ENCODE assay signal across 10 mouse cellular contexts in genomic region chr1:134651268-134651850, GRCm38 (mm10). TPM values are rescaled to one million over a fixed set of nuclear protein-coding genes. Genes with fewer than 3 reads are reported as not detected.
DNase-seq lines count a peak whose midpoint lies in the region; ATAC-seq and TF ChIP-seq lines count a peak whose summit lies in the region.
"Had no signal": no experiment of that assay in that cellular context is flagged by ENCODE, and none has a peak within 500 bp of the region (broad histone marks: within the 10 kb centered on the region; RNA-seq: fewer than 3 reads in every experiment).

No protein-coding gene starts in this region.

- 48% methylated on average over 13 of the region's 13 CpGs for WGBS in midbrain, embryonic 16.5 days

- ATAC-seq in Patski: peak; percentile 53
- ATAC-seq in midbrain, embryonic 16.5 days: no peak

- no peak overlapping the region for H3K4me3 ChIP-seq in midbrain, embryonic 16.5 days (ENCODE audit: low read depth, low read length)
- H3K4me3 ChIP-seq: heart, adult 2 months; midbrain, embryonic 12.5 days had no signal

- no peaks in the 10 kb centered on the region for H3K9me3 ChIP-seq in midbrain, embryonic 16.5 days (replicated peaks; ENCODE audit: control insufficient read depth, low read length, poor library complexity, severe bottlenecking)
- H3K9me3 ChIP-seq: midbrain, embryonic 12.5 days had no signal

- CTCF ChIA-PET in Patski (lab: Charles Lee): interaction anchor here (1.5 to 2.2 kb wide), 3 partner anchors 13 to 203 kb away, joined by 3 to 6 read pairs (median 4); no protein-coding TSS in a partner anchor

- peaks cover 25% of the 10 kb centered on the region for H3K4me1 ChIP-seq in midbrain, embryonic 16.5 days (ENCODE audit: control insufficient read depth, insufficient read depth, low read length)

- no peak overlapping the region for H3K4me2 ChIP-seq in midbrain, embryonic 16.5 days (ENCODE audit: low read length)
- H3K4me2 ChIP-seq: midbrain, embryonic 12.5 days had no signal

- no peak for TF ChIP-seq CTCF in Patski (IDR thresholded peaks at IDR 0.05)

- H3K27ac ChIP-seq in midbrain, embryonic 16.5 days (ENCODE audit: low read length): no peak overlapping the region
- H3K27ac ChIP-seq: heart, adult 2 months; midbrain, embryonic 12.5 days had no signal

- in situ Hi-C loops in Patski (cut with MboI; ENCODE audit: low pct_unique_long_range_greater_than_20kb): no loop called here

- intact Hi-C loops in left cerebral cortex, postnatal 10 days (cut with DNase I): no loop called here

- no peak overlapping the region for H3K9ac ChIP-seq in midbrain, embryonic 16.5 days (ENCODE audit: low read depth, low read length)
- H3K9ac ChIP-seq: midbrain, embryonic 12.5 days had no signal

- POLR2A ChIA-PET in Patski (lab: Charles Lee): no interaction called here

- peaks cover 3% of the 10 kb centered on the region for H3K27me3 ChIP-seq in Patski
- peaks cover 16% of the 10 kb centered on the region for H3K27me3 ChIP-seq in midbrain, embryonic 16.5 days (ENCODE audit: control insufficient read depth, insufficient read depth, low read depth, low read length)

- H3K36me3 ChIP-seq in midbrain, embryonic 16.5 days (ENCODE audit: control insufficient read depth, insufficient read depth, low read length): no peaks in the 10 kb centered on the region
- H3K36me3 ChIP-seq: midbrain, embryonic 12.5 days had no signal

- DNase-seq in left cerebral cortex, postnatal 10 days (ENCODE audit: extremely low spot score in 1 of 2, low spot score in 2 of 2): peak; percentile 42 to 43
- DNase-seq in left cerebral cortex, adult 9 months (ENCODE audit: low spot score in 2 of 2): no peak
- peak; percentile 82 for DNase-seq in Patski (ENCODE audit: low read depth, low spot score)
- DNase-seq in cerebellum, postnatal 36 days: peak; percentile 48 to 54
- DNase-seq in kidney, postnatal 10 days: peak; percentile 52
- no peak for DNase-seq in T-cell, adult 2 months (ENCODE audit: low spot score)
- DNase-seq in right cerebral cortex, adult 2 months (ENCODE audit: low spot score in 2 of 2): no peak

RNA-seq across cellular contexts. Expression of gene Syt2, which starts 4.9 kb away (rescaled TPM):
- total RNA-seq in left cerebral cortex, postnatal 10 days (2021): 10 to 100 TPM; 17.5 to 23.2 TPM
- 0.37 TPM for polyA plus RNA-seq in Patski (2021)
- 2.3 and 4.1 TPM in 2 replicates for polyA plus RNA-seq in midbrain, embryonic 16.5 days (2015; fragmentation: Nextera tagmentation; extraction: Ambion mirVana)

Comparison
In these comparisons a context has a peak if more than half of its experiments do, and no peak if none do; other contexts are left out.
1. DNase-seq: peak in left cerebral cortex, postnatal 10 days (2 of 2), Patski (single experiment), cerebellum, postnatal 36 days (2 of 2) and kidney, postnatal 10 days (single experiment); none in left cerebral cortex, adult 9 months (0 of 2), T-cell, adult 2 months (single experiment) and right cerebral cortex, adult 2 months (0 of 2).